Mouse (Mus musculus): Measurements from ENCODE around the gene Cyp2d12.
"Not testable (repeated sequence)": the region's sequence is repeated elsewhere in the genome, so short reads cannot be mapped to it uniquely, and the experiment has no call there.

Gene Cyp2d12

DNA sequence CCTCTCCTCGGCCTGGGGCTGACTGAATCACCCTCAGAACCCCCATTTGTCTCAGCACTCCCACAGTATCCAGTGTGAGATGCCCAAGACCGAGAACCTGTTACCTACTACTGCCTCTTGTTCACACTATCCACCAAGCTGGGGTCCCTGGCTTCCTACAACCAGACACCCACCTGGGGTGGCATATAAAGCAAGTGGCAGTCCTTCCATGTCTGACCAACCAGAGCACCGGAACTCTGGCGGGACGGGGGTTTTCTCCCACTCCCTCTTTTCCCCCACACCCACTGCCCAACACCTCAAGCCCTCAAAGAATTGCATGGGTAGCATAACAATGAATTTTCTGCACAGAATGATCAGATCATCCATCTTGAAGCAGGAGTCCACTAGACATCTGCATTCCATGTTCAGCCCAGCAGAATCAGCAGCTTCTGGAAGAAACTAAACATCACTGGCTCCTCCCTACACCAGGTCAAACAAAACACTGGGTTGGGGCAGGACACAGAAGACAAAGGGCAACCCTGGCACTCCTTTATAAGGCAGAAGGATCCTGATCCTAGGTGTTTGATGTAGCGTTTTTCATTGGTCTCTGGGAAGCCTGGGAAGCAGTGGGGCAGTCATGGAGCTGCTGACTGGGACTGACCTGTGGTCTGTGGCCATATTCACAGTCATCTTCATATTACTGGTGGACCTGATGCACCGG lies at the start of gene Cyp2d12:
Gene Cyp2d12 (plus strand): TSS at position 542 of the 700 bp plus-strand sequence.
- DNase-seq (ENCODE audit: low spot score in 2 of 2): no peak

DNA sequence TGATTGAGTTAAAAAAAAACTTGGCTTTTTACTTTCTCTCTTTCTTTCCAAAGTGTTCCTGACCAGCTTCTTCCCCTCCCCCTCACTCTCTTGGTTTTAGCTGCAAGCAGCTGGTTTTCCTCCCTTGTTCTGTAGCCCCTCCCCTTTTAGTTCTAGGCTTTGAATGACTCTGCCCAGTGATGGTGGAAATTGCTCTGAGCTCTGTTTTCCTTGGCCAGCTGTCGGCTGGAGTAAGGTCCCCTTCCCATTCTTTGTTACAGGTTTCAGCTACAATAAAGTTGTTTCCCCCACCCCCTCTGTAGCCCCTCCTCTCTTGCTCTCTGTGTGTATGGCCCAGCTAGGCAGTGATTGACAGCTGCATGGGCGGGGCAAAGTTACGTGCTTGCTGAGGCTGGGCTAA lies 47.9 kb upstream of the Cyp2d12 start:
- no peak for DNase-seq (ENCODE audit: low spot score in 2 of 2)

DNA sequence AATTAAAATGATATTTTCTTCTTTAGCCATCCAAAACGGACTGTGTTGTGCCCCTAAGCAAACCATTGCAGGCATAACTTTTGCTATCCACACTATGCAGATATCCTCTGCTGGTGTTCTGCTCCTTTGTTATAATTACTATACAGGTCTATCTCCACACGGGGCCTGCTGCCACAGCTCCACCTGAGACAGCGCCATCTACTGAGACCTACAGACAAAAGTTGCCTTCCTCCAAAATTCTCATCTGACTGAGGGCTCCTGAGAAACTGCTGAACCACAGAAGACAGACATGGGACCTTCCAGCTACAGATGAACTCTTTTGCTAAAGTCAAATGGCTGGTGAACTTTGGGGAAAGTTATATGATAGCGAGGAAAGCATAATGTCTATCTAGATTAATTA lies 47.1 kb upstream of the Cyp2d12 start:
- not testable (repeated sequence) for DNase-seq (ENCODE audit: low spot score in 2 of 2)

- not testable (repeated sequence) for DNase-seq (ENCODE audit: low spot score in 2 of 2)
Observed at GRCm38 (mm10) chr15:82509495-82509894, 45.4 kb upstream of the Cyp2d12 start.

GRCm38 (mm10) chr15:82510500-82510899 lies 44.4 kb upstream of the Cyp2d12 start:
- DNase-seq (ENCODE audit: low spot score in 2 of 2): not testable (repeated sequence)

GRCm38 (mm10) chr15:82512111-82512510 lies 42.8 kb upstream of the Cyp2d12 start:
- DNase-seq (ENCODE audit: low spot score in 2 of 2): not testable (repeated sequence)

DNA sequence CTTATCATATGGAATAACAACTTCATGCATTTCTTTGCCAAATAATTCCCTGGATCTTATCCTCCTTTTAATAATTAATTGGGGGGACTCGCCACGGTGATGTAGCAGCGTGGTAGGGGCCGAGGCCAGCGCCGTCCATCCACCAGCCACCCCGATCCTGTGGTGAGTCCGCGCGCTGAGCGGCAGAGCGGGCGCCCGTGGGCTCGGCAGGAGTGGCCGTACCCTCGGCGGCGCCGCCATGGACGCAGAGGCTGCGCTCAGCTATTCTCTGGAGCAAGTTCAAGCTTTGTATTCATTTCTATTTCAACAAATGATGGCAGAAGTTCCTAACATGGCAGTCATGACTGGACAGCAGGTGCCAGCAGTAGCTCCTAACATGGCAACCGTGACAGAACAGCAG lies 38.7 kb upstream of the Cyp2d12 start:
- not testable (repeated sequence) for DNase-seq (ENCODE audit: low spot score in 2 of 2)

DNA sequence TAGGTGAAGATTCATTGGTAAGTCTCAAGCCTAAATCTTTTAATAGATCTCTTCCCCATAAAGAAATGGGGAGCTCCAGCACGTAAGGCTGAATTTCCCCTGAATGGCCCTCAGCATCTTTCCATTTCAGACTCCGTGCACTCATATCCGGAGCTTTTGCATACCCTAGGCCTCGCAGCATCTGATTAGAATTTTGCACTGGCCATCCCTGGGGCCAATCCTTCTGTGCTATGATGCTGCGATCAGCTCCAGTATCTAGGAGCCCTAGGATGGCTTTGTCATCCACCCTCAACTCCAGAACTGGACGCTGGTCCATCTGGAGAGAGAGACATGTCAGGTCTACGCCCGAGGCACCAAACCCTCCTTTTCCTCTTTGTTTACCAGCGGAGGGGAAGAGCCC lies 27.5 kb upstream of the Cyp2d12 start:
- DNase-seq (ENCODE audit: low spot score in 2 of 2): not testable (repeated sequence)

DNA sequence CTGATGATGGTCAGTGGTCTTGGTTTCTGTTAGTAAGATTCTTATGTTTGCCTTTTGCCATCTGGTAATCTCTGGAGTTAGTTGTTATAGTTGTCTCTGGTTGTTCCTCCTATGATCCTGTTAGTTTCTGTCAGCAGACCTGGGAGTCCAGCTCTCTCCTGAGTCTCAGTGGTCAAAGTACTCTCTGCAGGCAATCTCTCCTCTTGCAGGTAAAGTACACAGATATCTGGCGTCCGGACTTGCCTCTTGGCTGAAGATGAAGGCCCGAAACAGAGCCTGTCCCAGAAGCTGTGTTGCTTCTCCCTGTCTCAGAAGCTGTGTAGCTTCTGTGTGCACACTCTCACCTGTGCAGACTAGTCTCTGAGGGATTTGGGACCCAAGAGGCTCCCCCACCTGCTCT lies 22.2 kb upstream of the Cyp2d12 start:
- not testable (repeated sequence) for DNase-seq (ENCODE audit: low spot score in 2 of 2)

DNA sequence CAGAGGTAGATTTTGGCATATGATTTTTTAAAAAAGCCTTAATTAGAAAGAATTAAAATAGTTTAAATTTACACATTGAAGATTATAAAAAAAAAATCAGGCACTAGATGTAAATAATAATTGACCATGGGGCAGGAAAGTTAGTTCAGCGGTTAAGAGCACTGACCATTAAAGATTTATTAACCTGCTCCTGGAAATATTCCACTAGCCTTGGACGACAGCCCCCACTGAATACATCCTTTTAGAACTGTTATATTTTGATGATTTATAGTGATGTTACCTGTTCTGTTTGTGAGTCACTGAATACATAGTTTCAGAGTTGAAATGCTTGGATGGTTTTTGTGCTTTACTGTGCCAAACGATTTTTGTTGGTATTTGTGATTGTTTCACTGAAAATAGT lies 11.9 kb upstream of the Cyp2d12 start:
- not testable (repeated sequence) for DNase-seq (ENCODE audit: low spot score in 2 of 2)

DNA sequence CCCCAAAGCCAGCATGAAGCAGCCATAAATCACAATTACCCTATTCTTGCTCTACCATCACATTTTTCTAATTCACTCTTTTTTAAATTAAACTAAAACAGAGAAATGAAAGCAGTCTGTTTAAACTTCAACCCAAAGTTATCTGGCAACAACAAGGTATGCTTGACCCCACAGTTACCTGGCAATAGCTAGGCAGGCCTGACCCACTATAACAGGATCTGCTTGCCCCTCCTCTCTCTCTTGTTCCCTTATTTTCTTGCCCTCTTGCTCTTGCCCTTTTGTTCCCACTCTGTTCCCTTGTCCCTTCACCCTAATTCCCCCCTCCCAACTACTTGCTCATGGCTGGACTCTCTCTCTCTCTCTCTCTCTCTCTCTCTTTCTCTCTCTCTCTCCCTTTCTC lies 10.3 kb upstream of the Cyp2d12 start:
- not testable (repeated sequence) for DNase-seq (ENCODE audit: low spot score in 2 of 2)

- not testable (repeated sequence) for DNase-seq (ENCODE audit: low spot score in 2 of 2)
Observed at GRCm38 (mm10) chr15:82547753-82548152, 7.1 kb upstream of the Cyp2d12 start.

- DNase-seq (ENCODE audit: low spot score in 2 of 2): not testable (repeated sequence)
Observed at GRCm38 (mm10) chr15:82553211-82553610, 1.7 kb upstream of the Cyp2d12 start.

DNA sequence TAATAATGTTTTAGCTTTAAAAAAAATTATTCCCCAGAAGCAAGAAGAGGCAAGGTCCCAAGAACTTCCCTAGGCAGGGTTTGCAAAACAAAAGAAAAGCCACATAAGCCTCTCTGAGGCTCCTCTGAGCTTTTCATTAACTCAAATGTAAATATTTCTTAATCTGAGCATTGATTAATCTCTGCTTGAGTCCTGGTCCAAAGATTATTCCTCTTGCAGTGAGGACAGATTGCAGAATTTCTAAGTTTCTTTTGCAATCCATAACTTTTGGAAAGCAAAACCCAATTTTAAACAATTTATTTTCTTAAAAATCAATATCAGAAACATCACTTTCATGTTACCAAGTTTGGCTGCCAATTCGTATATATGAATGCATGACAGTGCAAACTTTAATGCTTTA lies 18.0 kb downstream of the Cyp2d12 start:
- no peak for DNase-seq (ENCODE audit: low spot score in 2 of 2)

DNA sequence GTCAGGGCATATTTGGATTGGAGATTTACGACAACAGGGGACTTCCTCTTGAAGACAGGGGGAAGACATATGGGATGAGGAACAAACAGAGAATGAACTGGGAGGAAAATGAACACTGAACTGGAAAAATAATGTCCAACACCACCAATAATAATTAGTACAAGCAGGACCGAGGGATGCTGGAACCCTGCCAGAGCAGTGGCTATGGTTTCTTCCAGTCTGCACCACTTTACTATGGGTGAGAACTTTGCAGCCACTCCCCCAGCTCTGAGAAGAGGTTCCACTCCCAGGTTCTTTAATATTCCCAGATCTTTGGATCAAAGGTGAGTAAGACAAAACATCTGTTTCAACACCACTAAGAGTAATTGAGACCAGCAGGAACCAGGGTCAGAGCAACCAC lies 24.2 kb downstream of the Cyp2d12 start:
- no peak for DNase-seq (ENCODE audit: low spot score in 2 of 2)

GRCm38 (mm10) chr15:82582621-82583020 lies 27.7 kb downstream of the Cyp2d12 start:
- DNase-seq (ENCODE audit: low spot score in 2 of 2): no peak
